Mouse (Mus musculus) retina, adult 2 months (tissue): ENCODE data around the gene Ube2dnl1.

Experiments used
- DNase-seq: peaks from one replicate; pipeline ENCODE4 v3.0.0-alpha.2; 2012; ENCODE audit warnings: low read depth, low spot score

Gene Ube2dnl1

DNA sequence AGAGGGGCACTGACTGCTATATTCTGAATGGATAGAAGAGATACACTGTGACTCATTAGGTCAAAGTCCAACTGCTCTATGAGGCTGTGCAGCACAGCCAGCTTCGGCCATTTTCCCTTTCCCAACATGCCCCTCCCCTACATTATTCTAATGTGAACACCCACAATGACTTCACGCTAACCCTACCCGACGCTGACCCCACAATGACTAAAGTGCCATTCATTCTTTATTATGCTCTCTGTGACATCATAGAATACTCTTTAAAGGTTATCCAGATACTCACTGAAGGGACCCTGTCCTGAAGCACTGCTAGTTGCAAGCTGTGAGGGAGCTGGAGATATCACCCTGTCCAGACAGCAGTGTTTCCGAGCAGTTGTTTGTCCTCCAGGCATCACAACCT, at the start of gene Ube2dnl1:
Ube2dnl1 (plus strand) TSS at position 301 of the 400 bp plus-strand sequence.
- DNase-seq = no peak

DNA sequence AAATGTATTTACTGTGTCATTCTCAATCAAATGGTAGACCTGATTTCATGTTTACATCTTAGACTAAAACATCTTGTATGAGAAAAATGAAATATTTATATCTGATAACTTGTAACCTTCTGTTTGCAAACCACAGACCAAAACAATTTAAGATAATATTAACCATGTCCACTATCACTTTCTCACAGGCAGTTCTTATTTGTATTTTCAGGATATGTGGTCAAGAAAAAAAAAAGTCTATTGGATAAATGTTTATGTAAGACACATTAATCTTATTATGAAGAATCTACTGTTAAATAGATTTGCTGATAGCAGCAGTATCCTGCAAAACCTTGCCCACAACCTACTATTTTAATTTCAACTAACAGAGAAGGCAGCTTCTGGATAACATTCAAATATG, 9.3 kb upstream of the Ube2dnl1 start:
- no peak for DNase-seq

DNA sequence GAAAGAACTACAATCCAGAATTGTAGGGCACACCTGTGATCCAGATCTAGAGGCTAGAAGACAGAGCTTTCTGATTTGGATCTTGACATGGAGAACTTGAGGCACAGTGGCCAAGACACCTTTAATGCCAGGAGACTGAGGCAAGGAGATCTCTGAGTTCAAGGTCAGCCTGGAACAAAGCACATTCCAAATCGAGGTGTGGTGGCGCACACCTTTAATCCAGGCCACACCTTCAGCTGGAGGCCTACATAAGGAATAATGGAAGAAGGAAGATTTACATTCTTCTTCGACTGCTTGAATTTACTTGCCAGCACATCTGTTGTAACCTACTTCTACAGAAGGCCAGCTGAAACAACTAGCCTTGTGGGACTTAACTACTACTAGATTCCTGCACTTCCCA, 7.3 kb upstream of the Ube2dnl1 start:
- DNase-seq = no peak

DNA sequence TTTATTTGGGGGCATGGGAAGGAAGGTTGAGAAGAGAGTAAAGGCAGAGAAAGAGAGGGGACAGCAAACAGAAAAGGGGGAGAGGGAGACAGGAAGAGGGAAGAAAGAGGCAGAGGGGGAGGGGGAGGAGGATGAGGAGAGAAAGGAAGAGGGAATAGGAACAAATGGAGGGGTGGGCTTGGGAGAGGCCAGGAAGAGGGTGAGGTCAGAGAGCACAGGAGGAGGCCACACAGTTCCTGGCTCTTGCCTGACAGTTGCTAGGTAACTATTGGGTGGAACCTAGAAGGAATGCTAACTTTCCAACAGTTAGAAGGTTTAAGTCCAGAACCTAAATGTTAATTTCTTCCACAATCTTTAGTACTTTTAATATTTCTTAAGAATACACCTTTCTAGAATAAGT, 1.4 kb upstream of the Ube2dnl1 start:
- DNase-seq = no peak

DNA sequence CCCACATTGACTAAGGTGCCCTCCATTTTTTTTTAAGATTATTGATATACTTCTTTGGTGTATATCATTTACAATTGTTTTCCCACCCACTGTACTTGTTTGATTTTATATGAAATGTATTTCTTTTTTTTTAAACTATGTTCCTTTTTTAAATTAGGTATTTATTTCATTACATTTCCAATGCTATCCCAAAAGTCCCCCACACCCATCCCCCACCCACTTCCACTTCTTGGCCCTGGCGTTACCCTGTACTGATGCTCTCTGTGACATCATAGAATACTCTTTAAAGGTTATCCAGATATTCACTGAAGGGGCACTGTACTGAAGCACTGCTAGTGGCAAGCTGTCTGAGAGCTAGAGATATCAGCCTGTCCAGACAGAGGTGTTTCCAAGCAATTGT, 2.5 kb downstream of the Ube2dnl1 start, which contains the start of gene Ube2dnl2:
Ube2dnl2 (plus strand) TSS at position 301 of the 400 bp plus-strand sequence.
- no peak for DNase-seq

DNA sequence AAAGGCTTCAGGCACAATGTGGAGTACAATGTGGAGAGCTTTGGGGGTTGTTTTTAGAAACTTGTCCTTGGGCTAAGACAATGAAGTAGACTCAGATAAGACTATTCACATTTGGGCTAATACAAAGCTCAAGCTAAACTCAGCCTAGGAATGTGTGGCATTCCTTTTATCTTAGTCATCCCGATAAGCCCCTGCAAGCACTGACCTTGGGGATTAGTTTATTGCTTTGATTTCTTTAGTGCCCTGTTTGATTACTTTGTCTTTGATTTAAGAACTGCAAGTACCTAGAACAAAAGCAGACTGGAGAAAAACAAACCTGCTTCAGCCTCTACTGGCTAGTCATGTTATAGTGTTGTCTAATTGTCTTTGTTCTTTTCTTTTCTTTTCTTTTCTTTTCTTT, 50.3 kb downstream of the Ube2dnl1 start:
- DNase-seq = no peak
